ENCODE assay signal across 24 mouse cellular contexts in genomic region chr9:24775001-24775400, GRCm38 (mm10). TPM values are rescaled to one million over a fixed set of nuclear protein-coding genes. Genes with fewer than 3 reads are reported as not detected.
DNase-seq lines count a peak whose midpoint lies in the region; ATAC-seq lines count a peak whose summit lies in the region.
"Had no signal": no experiment of that assay in that cellular context is flagged by ENCODE, and none has a peak within 500 bp of the region (broad histone marks: within the 10 kb centered on the region; RNA-seq: fewer than 3 reads in every experiment).

No protein-coding gene starts in this region.

- peak overlapping the region; percentile 94 for H3K27ac ChIP-seq in heart, embryonic 10.5 days
- H3K27ac ChIP-seq in limb, embryonic 13.5 days, result no peak overlapping the region
- no peak overlapping the region for H3K27ac ChIP-seq in limb, embryonic 10.5 days
- no peak overlapping the region for H3K27ac ChIP-seq in neural tube, embryonic 13.5 days (replicated peaks)
- H3K27ac ChIP-seq in neural tube, embryonic 15.5 days (replicated peaks), result no peak overlapping the region
- H3K27ac ChIP-seq: embryonic facial prominence, embryonic 13.5 days; gastrocnemius, adult 2 months; hindbrain, postnatal 0 days; kidney, embryonic 15.5 days; limb, embryonic 15.5 days; midbrain, embryonic 15.5 days; stomach, embryonic 15.5 days had no signal

- peaks cover 28% of the 10 kb centered on the region; the same call in 1 of the 2 replicates for H3K27me3 ChIP-seq in heart, embryonic 10.5 days (ENCODE audit: insufficient read depth, poor library complexity, severe bottlenecking)
- H3K27me3 ChIP-seq in limb, embryonic 13.5 days, result peaks cover 99% of the 10 kb centered on the region
- peaks cover 100% of the 10 kb centered on the region for H3K27me3 ChIP-seq in limb, embryonic 10.5 days (ENCODE audit: low read depth, poor library complexity, severe bottlenecking)
- H3K27me3 ChIP-seq in neural tube, embryonic 13.5 days, result peaks cover 99% of the 10 kb centered on the region
- H3K27me3 ChIP-seq in neural tube, embryonic 15.5 days (replicated peaks), result peaks cover 92% of the 10 kb centered on the region

- H3K4me2 ChIP-seq in limb, embryonic 13.5 days (replicated peaks), result no peak overlapping the region
- no peak overlapping the region for H3K4me2 ChIP-seq in neural tube, embryonic 13.5 days
- no peak overlapping the region for H3K4me2 ChIP-seq in neural tube, embryonic 15.5 days

- peak; percentile 4; the same call in 1 of the 2 replicates for ATAC-seq in limb, embryonic 13.5 days (ENCODE audit: low FRiP score, low read depth)
- no peak for ATAC-seq in neural tube, embryonic 13.5 days (ENCODE audit: low read depth)
- no peak for ATAC-seq in neural tube, embryonic 15.5 days (ENCODE audit: low FRiP score)

- WGBS in heart, embryonic 10.5 days, result under 1% methylated on average over 9 of the region's 9 CpGs
- WGBS in limb, embryonic 13.5 days, result 1% methylated on average over 9 of the region's 9 CpGs
- 1% methylated on average over 9 of the region's 9 CpGs for WGBS in limb, embryonic 10.5 days
- 1% methylated on average over 9 of the region's 9 CpGs for WGBS in neural tube, embryonic 13.5 days
- WGBS in neural tube, embryonic 15.5 days, result 0% methylated on average over 9 of the region's 9 CpGs

- H3K9me3 ChIP-seq in heart, embryonic 10.5 days, result no peaks in the 10 kb centered on the region
- no peaks in the 10 kb centered on the region for H3K9me3 ChIP-seq in limb, embryonic 13.5 days
- H3K9me3 ChIP-seq in limb, embryonic 10.5 days (replicated peaks), result no peaks in the 10 kb centered on the region
- H3K9me3 ChIP-seq in neural tube, embryonic 13.5 days, result no peaks in the 10 kb centered on the region
- H3K9me3 ChIP-seq in neural tube, embryonic 15.5 days (replicated peaks), result no peaks in the 10 kb centered on the region
- H3K9me3 ChIP-seq: embryonic facial prominence, embryonic 13.5 days; kidney, embryonic 15.5 days; limb, embryonic 15.5 days; midbrain, embryonic 15.5 days; stomach, embryonic 15.5 days had no signal

- peak overlapping the region; percentile 74 for H3K4me3 ChIP-seq in heart, embryonic 10.5 days
- no peak overlapping the region for H3K4me3 ChIP-seq in limb, embryonic 13.5 days
- H3K4me3 ChIP-seq in limb, embryonic 10.5 days, result no peak overlapping the region
- peak overlapping the region; percentile 24; the same call in 1 of the 2 replicates for H3K4me3 ChIP-seq in neural tube, embryonic 13.5 days
- H3K4me3 ChIP-seq in neural tube, embryonic 15.5 days (replicated peaks), result no peak overlapping the region

- DNase-seq in heart, embryonic 10.5 days (ENCODE audit: low spot score), result no peak
- no peak for DNase-seq in heart, postnatal 36 days
- no peak for DNase-seq in limb, embryonic 10.5 days (ENCODE audit: low spot score)
- peak; percentile 68 for DNase-seq in yolk sac, embryonic 10.5 days (ENCODE audit: low spot score)
- DNase-seq in urinary bladder, adult 2 months (ENCODE audit: low spot score), result no peak
- DNase-seq: cerebellum, adult 2 months; cerebellum, postnatal 36 days; gastrocnemius, adult 2 months; thymus, adult 18-20 months; thymus, postnatal 4 days had no signal

- peaks cover 12% of the 10 kb centered on the region for H3K36me3 ChIP-seq in heart, embryonic 10.5 days
- H3K36me3 ChIP-seq in limb, embryonic 13.5 days, result no peaks in the 10 kb centered on the region
- no peaks in the 10 kb centered on the region for H3K36me3 ChIP-seq in limb, embryonic 10.5 days
- no peaks in the 10 kb centered on the region for H3K36me3 ChIP-seq in neural tube, embryonic 13.5 days
- H3K36me3 ChIP-seq in neural tube, embryonic 15.5 days, result no peaks in the 10 kb centered on the region
- H3K36me3 ChIP-seq: embryonic facial prominence, embryonic 13.5 days; kidney, embryonic 15.5 days; limb, embryonic 15.5 days; midbrain, embryonic 15.5 days; stomach, embryonic 15.5 days had no signal

- intact Hi-C loops in heart, postnatal 36 days (cut with DNase I), result loop anchor here (5.0 kb wide), 1 partner anchor 252 kb away; no protein-coding TSS in a partner anchor

- peaks cover 33% of the 10 kb centered on the region for H3K4me1 ChIP-seq in heart, embryonic 10.5 days
- peaks cover 29% of the 10 kb centered on the region for H3K4me1 ChIP-seq in limb, embryonic 13.5 days
- peaks cover 39% of the 10 kb centered on the region for H3K4me1 ChIP-seq in limb, embryonic 10.5 days
- peaks cover 32% of the 10 kb centered on the region for H3K4me1 ChIP-seq in neural tube, embryonic 13.5 days (replicated peaks)
- peaks cover 25% of the 10 kb centered on the region for H3K4me1 ChIP-seq in neural tube, embryonic 15.5 days

- H3K9ac ChIP-seq in limb, embryonic 13.5 days, result no peak overlapping the region
- H3K9ac ChIP-seq in neural tube, embryonic 13.5 days, result no peak overlapping the region
- H3K9ac ChIP-seq in neural tube, embryonic 15.5 days (replicated peaks), result no peak overlapping the region
- H3K9ac ChIP-seq: embryonic facial prominence, embryonic 13.5 days; kidney, embryonic 15.5 days; limb, embryonic 15.5 days; midbrain, embryonic 15.5 days; stomach, embryonic 15.5 days had no signal

RNA-seq across cellular contexts. Expression of gene Tbx20, which starts 0.9 kb away (rescaled TPM):
- 46.8 and 69.7 TPM in 2 replicates for polyA plus RNA-seq in heart, embryonic 10.5 days (2016; fragmentation: Nextera tagmentation; extraction: Ambion mirVana)
- total RNA-seq in heart, postnatal 36 days (2021), result 10 to 100 TPM; 69.2 to 97.3 TPM
- not detected in 2 replicates for polyA plus RNA-seq in limb, embryonic 13.5 days (2015; fragmentation: Nextera tagmentation; extraction: Ambion mirVana)
- 0.24 and 0.39 TPM in 2 replicates for polyA plus RNA-seq in limb, embryonic 10.5 days (2016; fragmentation: Nextera tagmentation; extraction: Ambion mirVana)
- 0.15 and 0.44 TPM in 2 replicates for polyA plus RNA-seq in neural tube, embryonic 13.5 days (2015; fragmentation: Nextera tagmentation; extraction: Ambion mirVana)
- 0.03 and 0.28 TPM in 2 replicates for polyA plus RNA-seq in neural tube, embryonic 15.5 days (2015; fragmentation: Nextera tagmentation; extraction: Ambion mirVana)
- 10.6 and 12.9 TPM in 2 replicates for polyA plus RNA-seq in urinary bladder, adult 2 months (2012; rRNA removed)
- total RNA-seq: gastrocnemius, adult 2 months; layer of hippocampus, postnatal 25 days; left cerebral cortex, postnatal 10 days; megakaryocyte progenitor cell, adult 5-6 weeks had no signal
- polyA plus RNA-seq: gonadal fat pad, adult 2 months; intestine, postnatal 0 days; limb, embryonic 15.5 days had no signal

Comparison
In these comparisons a context has a peak if more than half of its experiments do, and no peak if none do; other contexts are left out.
1. H3K4me3 ChIP-seq: peak in heart, embryonic 10.5 days (single experiment) and neural tube, embryonic 13.5 days (single experiment); none in limb, embryonic 13.5 days (single experiment), limb, embryonic 10.5 days (single experiment) and neural tube, embryonic 15.5 days (single experiment).